Mouse (Mus musculus): ENCODE results near the gene Foxd2.

Gene Foxd2

GRCm38 (mm10) chr4:114908829-114909601 is at the start of gene Foxd2:
Foxd2 (minus strand) TSS chr4:114908873.
- peak; percentile 95 for DNase-seq (ENCODE audit: low read depth, low spot score)

GRCm38 (mm10) chr4:114958231-114958630 is 49.6 kb upstream of the Foxd2 start:
- DNase-seq (ENCODE audit: low read depth, low spot score), result no peak

DNA sequence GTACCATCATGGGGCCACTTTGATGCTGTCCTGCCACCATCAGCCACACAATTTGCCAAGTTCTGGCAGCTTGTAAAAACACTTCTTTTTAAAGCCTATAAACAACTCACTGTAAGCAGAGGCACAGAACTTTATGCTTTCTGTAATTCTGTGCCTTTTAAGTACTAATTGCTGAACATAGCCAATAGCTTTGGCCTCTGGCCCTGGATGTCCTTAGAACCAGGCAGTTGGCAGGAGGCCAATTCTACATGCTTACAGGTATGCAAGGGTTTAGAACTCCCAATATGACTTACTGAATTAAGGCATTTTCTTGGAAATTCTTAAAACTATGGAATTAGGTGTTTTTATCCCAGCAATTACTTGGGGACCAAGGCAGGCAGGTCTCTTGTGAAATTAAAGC is 48.7 kb upstream of the Foxd2 start:
- no peak for DNase-seq (ENCODE audit: low read depth, low spot score)

GRCm38 (mm10) chr4:114953172-114953571 is 44.5 kb upstream of the Foxd2 start:
- DNase-seq (ENCODE audit: low read depth, low spot score), result no peak

DNA sequence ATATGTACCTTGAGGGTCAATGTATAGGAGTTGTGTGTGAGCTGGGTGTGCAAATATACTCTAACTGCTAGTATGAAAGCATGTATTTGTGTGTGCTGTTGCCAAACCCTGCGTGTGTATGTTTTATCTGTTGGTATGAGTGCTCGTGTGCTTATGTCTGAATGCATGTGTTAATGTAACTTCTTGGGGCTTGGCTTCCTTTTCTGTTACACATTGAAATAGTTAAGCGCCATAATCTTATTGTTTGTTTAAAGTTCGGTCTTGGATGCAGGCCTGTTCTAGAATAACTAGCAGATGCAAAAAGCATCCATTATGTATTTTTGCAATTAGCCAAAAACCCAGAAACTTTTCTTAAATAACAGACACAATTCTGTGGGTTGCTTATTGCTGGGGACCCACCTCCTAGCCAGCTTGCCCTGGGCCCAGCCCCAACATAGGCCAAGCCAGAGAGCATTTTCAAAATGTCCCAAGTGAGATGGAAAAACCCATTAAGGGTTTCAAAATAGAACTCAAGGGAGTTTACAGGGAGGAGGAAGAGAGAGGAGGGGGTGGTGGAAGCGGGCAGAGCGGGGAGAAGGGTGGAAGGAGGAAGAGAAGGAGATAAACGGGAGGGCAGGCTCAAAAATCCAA is 39.3 kb upstream of the Foxd2 start:
- no peak for DNase-seq (ENCODE audit: low read depth, low spot score)

DNA sequence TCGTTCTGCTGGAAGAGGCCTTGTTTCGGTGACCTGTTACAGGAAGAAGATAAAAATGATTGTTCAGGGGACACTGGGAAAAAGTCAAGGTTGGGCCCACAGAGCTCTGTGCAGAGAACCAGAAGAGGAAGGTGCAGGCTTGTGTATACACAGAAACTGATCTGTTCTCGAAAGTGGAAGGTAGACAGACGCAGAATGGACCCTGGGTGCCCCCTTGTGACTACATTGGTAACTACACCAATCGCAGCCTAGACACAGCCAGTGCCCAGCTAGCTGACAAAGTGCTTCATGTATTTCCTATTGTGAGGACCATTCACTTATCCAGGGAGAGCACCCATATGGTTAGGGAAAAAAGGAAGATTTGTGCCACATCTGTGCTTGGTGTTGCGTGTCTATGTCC is 38.7 kb upstream of the Foxd2 start:
- DNase-seq (ENCODE audit: low read depth, low spot score), result peak; percentile 72

DNA sequence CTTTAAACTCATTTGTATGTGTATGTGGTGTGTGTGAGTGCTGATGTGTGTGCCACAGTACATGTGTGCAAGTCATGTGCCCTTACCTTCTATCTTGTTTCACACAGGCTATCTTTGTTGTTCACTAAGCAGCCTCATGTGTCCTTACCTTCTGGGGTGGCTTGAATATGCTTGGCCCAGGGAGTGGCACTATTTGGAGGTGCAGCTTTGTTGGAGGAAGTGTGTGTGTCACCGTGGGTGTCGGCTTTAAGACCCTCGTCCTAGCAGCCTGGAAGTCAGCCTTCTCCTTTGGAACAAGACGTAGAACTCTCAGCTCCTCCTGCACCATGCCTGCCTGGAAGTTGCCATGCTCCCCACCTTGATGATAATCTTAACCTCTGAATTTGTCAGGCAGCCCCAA is 37.7 kb upstream of the Foxd2 start:
- DNase-seq (ENCODE audit: low read depth, low spot score), result no peak

- no peak for DNase-seq (ENCODE audit: low read depth, low spot score)
Observed at GRCm38 (mm10) chr4:114945021-114945420, 36.3 kb upstream of the Foxd2 start.

GRCm38 (mm10) chr4:114942583-114942982 is 33.9 kb upstream of the Foxd2 start:
- DNase-seq (ENCODE audit: low read depth, low spot score), result no peak

GRCm38 (mm10) chr4:114942112-114942511 is 33.4 kb upstream of the Foxd2 start:
- DNase-seq (ENCODE audit: low read depth, low spot score), result no peak

DNA sequence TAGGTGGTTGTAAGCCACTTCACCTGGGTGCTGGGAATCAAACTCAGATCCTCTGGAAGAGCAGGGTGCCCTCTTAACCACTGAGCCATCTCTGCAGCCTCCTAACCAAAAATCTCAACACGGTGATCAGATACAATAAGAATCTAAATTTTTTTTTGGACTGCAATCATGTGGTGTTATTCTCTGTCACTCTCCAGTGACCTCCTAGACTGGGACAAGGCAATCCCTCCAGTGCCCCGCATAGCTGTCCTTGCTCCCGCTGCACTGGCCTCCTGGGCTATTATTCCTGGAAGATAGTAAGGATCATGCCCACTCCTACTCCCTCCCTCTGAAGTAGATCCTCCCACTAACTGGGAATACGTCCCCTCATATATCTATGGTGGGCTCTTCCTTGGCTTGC is 32.6 kb upstream of the Foxd2 start:
- no peak for DNase-seq (ENCODE audit: low read depth, low spot score)

DNA sequence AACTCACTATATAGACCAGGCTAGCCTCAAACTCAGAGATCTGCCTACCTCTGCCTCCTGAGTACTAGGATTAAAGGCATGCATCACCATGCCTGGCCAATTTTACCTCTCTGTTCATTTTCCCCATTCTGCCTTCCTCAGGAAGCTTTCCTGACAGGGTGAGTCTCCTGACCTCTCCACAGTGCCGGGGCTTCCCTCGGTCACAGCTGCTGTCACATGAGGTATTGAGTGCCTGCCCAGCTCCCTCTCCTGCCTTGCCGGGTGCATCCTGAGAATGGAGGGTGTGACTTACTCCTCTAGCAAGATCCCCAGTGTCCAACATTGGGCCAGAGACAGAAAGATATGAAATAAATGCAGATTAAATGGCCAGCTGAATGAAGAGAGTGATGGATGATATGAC is 29.6 kb upstream of the Foxd2 start:
- no peak for DNase-seq (ENCODE audit: low read depth, low spot score)

GRCm38 (mm10) chr4:114937459-114938047 is 28.9 kb upstream of the Foxd2 start:
- no peak for DNase-seq (ENCODE audit: low read depth, low spot score)

GRCm38 (mm10) chr4:114934188-114934587 is 25.5 kb upstream of the Foxd2 start:
- no peak for DNase-seq (ENCODE audit: low read depth, low spot score)

DNA sequence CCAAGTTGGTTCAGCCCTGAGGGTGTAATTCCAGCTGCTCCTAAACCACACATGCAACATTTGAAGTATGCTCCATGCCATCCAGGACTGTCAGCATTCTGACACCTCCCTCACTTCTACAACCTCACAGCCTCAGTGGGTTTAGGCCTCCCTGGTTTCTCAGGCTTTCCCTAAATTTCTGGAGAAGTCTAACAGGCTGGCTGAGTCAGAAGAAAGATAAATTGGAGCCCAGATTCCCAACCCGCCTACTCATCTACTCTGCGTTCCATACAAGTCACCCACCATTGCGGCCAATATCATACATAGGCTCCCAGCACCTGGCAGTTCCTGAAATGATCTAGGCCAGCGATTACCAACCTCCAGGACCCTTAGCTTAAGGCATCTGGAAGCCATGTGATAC is 24.1 kb upstream of the Foxd2 start:
- DNase-seq (ENCODE audit: low read depth, low spot score), result no peak

DNA sequence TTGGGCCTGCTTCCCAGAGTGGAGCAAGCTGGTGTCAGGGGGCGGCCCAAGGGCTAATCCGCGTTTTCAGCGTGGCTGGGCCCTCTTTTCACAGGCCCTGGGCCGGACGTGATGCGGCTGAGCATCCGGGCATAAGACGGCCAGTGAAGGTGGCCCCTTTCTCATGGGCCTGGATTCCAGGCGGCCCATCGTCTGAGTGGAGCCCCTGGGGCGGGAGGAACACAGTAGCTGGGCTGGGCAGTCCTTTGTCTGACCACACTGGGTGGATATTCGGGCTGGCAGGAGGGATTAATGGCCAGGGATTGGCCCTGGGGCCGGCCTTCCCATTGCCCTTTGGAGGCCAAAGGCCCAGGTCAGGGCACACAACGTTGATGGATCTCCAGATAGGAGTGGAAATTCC is 20.5 kb upstream of the Foxd2 start:
- DNase-seq (ENCODE audit: low read depth, low spot score), result no peak

- no peak for DNase-seq (ENCODE audit: low read depth, low spot score)
Observed at GRCm38 (mm10) chr4:114925917-114926312, 17.2 kb upstream of the Foxd2 start, which contains the start of gene Foxe3. Foxe3 (minus strand) TSS chr4:114926013.

- no peak for DNase-seq (ENCODE audit: low read depth, low spot score)
Observed at GRCm38 (mm10) chr4:114924971-114925916, 16.6 kb upstream of the Foxd2 start.

DNA sequence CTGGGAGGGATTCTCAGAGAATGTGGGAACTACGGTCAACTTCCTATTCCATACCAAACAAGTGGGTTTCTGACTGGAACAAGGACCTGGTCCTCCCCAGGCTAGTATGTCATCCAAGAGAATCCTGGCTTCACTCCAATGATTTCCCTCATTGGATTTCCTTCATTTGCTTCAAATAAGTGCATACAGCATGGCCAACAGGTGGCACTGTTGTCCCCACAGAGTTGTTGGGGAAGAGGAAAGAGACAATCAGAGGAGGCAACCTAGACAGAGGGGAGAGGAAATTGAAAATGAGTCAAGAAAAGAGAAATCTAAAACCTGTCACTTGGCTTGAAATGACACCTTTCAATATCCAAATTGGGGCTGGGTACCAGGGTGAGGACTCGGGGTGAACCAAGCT is 8.4 kb upstream of the Foxd2 start:
- peak; percentile 65 for DNase-seq (ENCODE audit: low read depth, low spot score)

GRCm38 (mm10) chr4:114916056-114916455 is 7.4 kb upstream of the Foxd2 start:
- DNase-seq (ENCODE audit: low read depth, low spot score), result no peak

GRCm38 (mm10) chr4:114913594-114913962 is 4.9 kb upstream of the Foxd2 start:
- DNase-seq (ENCODE audit: low read depth, low spot score), result peak; percentile 89

Data from mesoderm, embryonic 11.5 days (tissue).